In the genomic region with DNA sequence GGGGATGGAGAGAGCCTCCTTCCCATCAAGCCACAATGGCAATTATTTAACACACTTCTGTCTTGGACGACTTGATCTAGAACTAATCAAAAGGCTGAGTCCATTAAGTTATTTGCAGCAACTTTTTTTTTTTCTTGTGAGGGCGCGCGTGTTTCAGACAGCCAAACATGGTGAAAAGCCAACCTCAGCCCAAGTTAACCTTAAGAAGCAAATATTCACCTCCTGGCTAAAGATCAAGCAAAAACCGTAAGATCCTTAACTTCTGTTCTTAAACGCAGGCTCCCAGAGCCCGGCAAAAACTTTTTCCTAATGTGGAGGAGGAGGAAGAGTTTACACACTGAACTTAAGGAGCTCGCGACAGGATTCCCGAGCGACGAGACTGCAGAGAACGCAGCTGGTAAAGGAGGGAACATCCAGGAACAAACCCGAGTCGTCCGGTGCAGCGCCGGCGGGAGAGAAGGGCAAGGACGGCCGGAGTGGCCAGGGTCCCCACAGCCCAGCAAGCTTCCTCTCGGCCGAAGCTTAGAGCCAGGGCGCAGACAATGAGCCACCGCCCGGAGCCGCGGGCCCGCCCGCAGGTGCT, we compare ENCODE assay signal across 8 mouse cellular contexts. TPM values are rescaled to one million over a fixed set of nuclear protein-coding genes. Genes with fewer than 3 reads are reported as not detected.
DNase-seq lines count a peak whose midpoint lies in the region; ATAC-seq and TF ChIP-seq lines count a peak whose summit lies in the region.

No protein-coding gene starts in this region.

- H3K9ac ChIP-seq in forebrain, embryonic 12.5 days = peak overlapping the region; percentile 98
- H3K9ac ChIP-seq in intestine, postnatal 0 days (ENCODE audit: low read depth, low read length) = peak overlapping the region; percentile 94

- no peaks in the 10 kb centered on the region for H3K27me3 ChIP-seq in forebrain, embryonic 12.5 days
- H3K27me3 ChIP-seq in intestine, postnatal 0 days (replicated peaks; ENCODE audit: control insufficient read depth, insufficient read depth, low read length) = no peaks in the 10 kb centered on the region

- H3K27ac ChIP-seq in bone marrow, adult 2 months (ENCODE audit: control insufficient read depth, insufficient read depth, low read depth, low read length, poor library complexity) = peak overlapping the region; percentile 100
- H3K27ac ChIP-seq in forebrain, embryonic 12.5 days = peak overlapping the region; percentile 97
- peak overlapping the region; percentile 100 for H3K27ac ChIP-seq in intestine, postnatal 0 days (ENCODE audit: low read depth, low read length)

- peaks cover 9% of the 10 kb centered on the region; the same call in 1 of the 2 replicates for H3K36me3 ChIP-seq in forebrain, embryonic 12.5 days (replicated peaks)
- H3K36me3 ChIP-seq in intestine, postnatal 0 days (ENCODE audit: control insufficient read depth, insufficient read depth) = no peaks in the 10 kb centered on the region; the same call in 1 of the 2 replicates

- peaks cover 16% of the 10 kb centered on the region for H3K4me1 ChIP-seq in lung, adult 2 months (ENCODE audit: control insufficient read depth, insufficient read depth, low read length)
- H3K4me1 ChIP-seq in bone marrow, adult 2 months (ENCODE audit: control insufficient read depth, insufficient read depth, low read length) = peaks cover 1% of the 10 kb centered on the region; the same call in 1 of the 2 replicates
- peaks cover 18% of the 10 kb centered on the region for H3K4me1 ChIP-seq in forebrain, embryonic 12.5 days
- H3K4me1 ChIP-seq in intestine, postnatal 0 days (replicated peaks; ENCODE audit: control insufficient read depth, insufficient read depth, low read length) = 0 out of 2 replicates have a peak, but pooled peaks cover 6% of the 10 kb centered on the region

- no peak for TF ChIP-seq CTCF in lung, adult 2 months (IDR thresholded peaks at IDR 0.05; ENCODE audit: insufficient read depth, low read length)
- no peak for TF ChIP-seq CTCF in bone marrow, adult 2 months (IDR thresholded peaks at IDR 0.05; ENCODE audit: control insufficient read depth, insufficient read depth, low read length)
- no peak for TF ChIP-seq CTCF in intestine, postnatal 0 days (IDR thresholded peaks at IDR 0.05; ENCODE audit: low read depth)

- no peaks in the 10 kb centered on the region for H3K9me3 ChIP-seq in forebrain, embryonic 12.5 days
- H3K9me3 ChIP-seq in intestine, postnatal 0 days (ENCODE audit: control insufficient read depth) = no peaks in the 10 kb centered on the region

- TF ChIP-seq POLR2A in lung, adult 2 months (IDR thresholded peaks at IDR 0.05; ENCODE audit: borderline replicate concordance, extremely low read depth, low read depth, low read length) = no peak
- no peak for TF ChIP-seq POLR2A in bone marrow, adult 2 months (IDR thresholded peaks at IDR 0.05; ENCODE audit: borderline replicate concordance, control insufficient read depth, low read depth, low read length)

- H3K4me3 ChIP-seq in lung, adult 2 months (replicated peaks; ENCODE audit: extremely low read depth, low read depth, low read length) = peak overlapping the region; percentile 91
- peak overlapping the region; percentile 91 for H3K4me3 ChIP-seq in bone marrow, adult 2 months (replicated peaks; ENCODE audit: control insufficient read depth, low read depth, low read length)
- peak overlapping the region; percentile 97 for H3K4me3 ChIP-seq in forebrain, embryonic 12.5 days (replicated peaks)
- peak overlapping the region; percentile 97 for H3K4me3 ChIP-seq in intestine, postnatal 0 days (ENCODE audit: low read depth, low read length)

- under 1% methylated on average over 30 of the region's 30 CpGs for WGBS in lung, adult 2 months
- under 1% methylated on average over 30 of the region's 30 CpGs for WGBS in bone marrow, adult 2 months
- under 1% methylated on average over 25 of the region's 30 CpGs for WGBS in forebrain, embryonic 12.5 days
- WGBS in intestine, postnatal 0 days = under 1% methylated on average over 27 of the region's 30 CpGs

- DNase-seq in lung, adult 2 months = no peak
- no peak for DNase-seq in lung, postnatal 4 days
- DNase-seq in lung, postnatal 10 days = peak; percentile 53
- peak; percentile 39 for DNase-seq in right cerebral cortex, postnatal 25 days
- DNase-seq in ovary, postnatal 14 days (ENCODE audit: low spot score) = no peak

- peak overlapping the region; percentile 57 for H3K4me2 ChIP-seq in forebrain, embryonic 12.5 days
- H3K4me2 ChIP-seq in intestine, postnatal 0 days (replicated peaks; ENCODE audit: low read depth) = peak overlapping the region; percentile 64

- ATAC-seq in forebrain, embryonic 12.5 days (ENCODE audit: low FRiP score) = no peak
- ATAC-seq in intestine, postnatal 0 days = no peak

RNA-seq across cellular contexts. Expression of gene Pak2, which starts 0.6 kb away (rescaled TPM):
- 19.2 and 22.5 TPM in 2 replicates for polyA plus RNA-seq in lung, adult 2 months (2012; rRNA removed)
- polyA plus RNA-seq in bone marrow, adult 2 months (2011; ENCODE audit: insufficient read depth, insufficient read length, low replicate concordance, missing spikeins) = 12.7 and 25.2 TPM in 2 replicates
- polyA plus RNA-seq in forebrain, embryonic 12.5 days (2016; fragmentation: Nextera tagmentation; extraction: Ambion mirVana) = 57.1 and 59.1 TPM in 2 replicates
- polyA plus RNA-seq in intestine, postnatal 0 days (2015; fragmentation: Nextera tagmentation; extraction: Ambion mirVana) = 23.4 and 25.6 TPM in 2 replicates

RNA-seq across cellular contexts. Expression of gene Pigx, which starts 21.0 kb away (rescaled TPM):
- polyA plus RNA-seq in lung, adult 2 months (2012; rRNA removed) = 19.6 and 20.0 TPM in 2 replicates
- polyA plus RNA-seq in bone marrow, adult 2 months (2011; ENCODE audit: insufficient read depth, insufficient read length, low replicate concordance, missing spikeins) = 11.1 and 35.7 TPM in 2 replicates
- polyA plus RNA-seq in forebrain, embryonic 12.5 days (2016; fragmentation: Nextera tagmentation; extraction: Ambion mirVana) = 127 and 133 TPM in 2 replicates
- 68.1 and 71.6 TPM in 2 replicates for polyA plus RNA-seq in intestine, postnatal 0 days (2015; fragmentation: Nextera tagmentation; extraction: Ambion mirVana)

RNA-seq across cellular contexts. Expression of gene Cep19, which starts 21.1 kb away (rescaled TPM):
- polyA plus RNA-seq in lung, adult 2 months (2012; rRNA removed) = 7.8 and 9.2 TPM in 2 replicates
- 4.5 and 11.3 TPM in 2 replicates for polyA plus RNA-seq in bone marrow, adult 2 months (2011; ENCODE audit: insufficient read depth, insufficient read length, low replicate concordance, missing spikeins)
- polyA plus RNA-seq in forebrain, embryonic 12.5 days (2016; fragmentation: Nextera tagmentation; extraction: Ambion mirVana) = 39.7 and 43.8 TPM in 2 replicates
- polyA plus RNA-seq in intestine, postnatal 0 days (2015; fragmentation: Nextera tagmentation; extraction: Ambion mirVana) = 22.3 and 23.0 TPM in 2 replicates

Comparison
In these comparisons a context has a peak if more than half of its experiments do, and no peak if none do; other contexts are left out.
1. DNase-seq: peak in lung, postnatal 10 days (single experiment) and right cerebral cortex, postnatal 25 days (single experiment); none in lung, adult 2 months (single experiment), lung, postnatal 4 days (0 of 2) and ovary, postnatal 14 days (single experiment).
2. Peak in every context shown above with its lines, with median percentiles within 50 percentile points of each other: H3K4me3 ChIP-seq and H3K27ac ChIP-seq.